Mouse (Mus musculus) liver, adult 2 months (tissue): ENCODE measurements around the gene Prcd. TPM values are rescaled to one million over a fixed set of nuclear protein-coding genes. Genes with fewer than 3 reads are reported as not detected.

Experiments
- DNase-seq: peaks from one replicate; pipeline ENCODE4 v3.0.0-alpha.2; 2011; ENCODE audit warnings: low read depth, low spot score; ENCODE audit errors: extremely low read depth
- H3K27ac ChIP-seq: fragments of 200-500 bp; replicated peaks from 2 replicates; pipeline ENCODE4 v1.5.1; 2012; ENCODE audit warnings: low read depth, mild to moderate bottlenecking, control low read depth, inconsistent platforms, low read length; ENCODE audit not compliant: insufficient read depth
- H3K27me3 ChIP-seq: fragments of 200-500 bp; 2 replicates; pipeline ENCODE4 v1.6.1; 2012; ENCODE audit warnings: mild to moderate bottlenecking, moderate library complexity, low read length, inconsistent platforms; ENCODE audit not compliant: control insufficient read depth, insufficient read depth
- H3K36me3 ChIP-seq: fragments of 200-500 bp; 2 replicates; pipeline ENCODE4 v1.6.1; 2012; ENCODE audit warnings: low read length, inconsistent platforms; ENCODE audit not compliant: control insufficient read depth, insufficient read depth
- H3K4me1 ChIP-seq: fragments of 200-500 bp; 2 replicates; pipeline ENCODE4 v1.6.1; 2011; ENCODE audit warnings: low read length; ENCODE audit not compliant: control insufficient read depth, insufficient read depth
- H3K4me3 ChIP-seq: fragments of 200-500 bp; 2 replicates; pipeline ENCODE4 v1.5.1; 2011; ENCODE audit warnings: low read depth, mild to moderate bottlenecking, control low read depth, low read length, moderate library complexity; ENCODE audit not compliant: insufficient read depth
- H3K79me2 ChIP-seq: fragments of 200-500 bp; 2 replicates; pipeline ENCODE4 v1.6.1; 2012; ENCODE audit warnings: inconsistent platforms, mild to moderate bottlenecking, low read length, moderate library complexity; ENCODE audit not compliant: control insufficient read depth, insufficient read depth
- H3K9ac ChIP-seq: fragments of 200-500 bp; 2 replicates; pipeline ENCODE4 v1.6.1; 2012; ENCODE audit warnings: low read depth, mild to moderate bottlenecking, control low read depth, inconsistent platforms, low read length
- CTCF ChIP-seq: fragments of 200-500 bp; IDR thresholded peaks from 2 replicates; pipeline ENCODE4 v1.5.1; 2011; ENCODE audit warnings: low read depth, low read length, control low read depth
- POLR2A ChIP-seq: fragments of 200-500 bp; IDR thresholded peaks from 2 replicates; pipeline ENCODE4 v1.6.1; 2011; ENCODE audit warnings: low read length, control low read depth; ENCODE audit not compliant: insufficient read depth; ENCODE audit errors: extremely low read depth
- WGBS: fragments of 180-500 bp; shearing (Covaris S2); methylation state at CpG from one replicate; pipeline ENCODE4 v1.1.7; 2018; 5-methylcytosine and 5-hydroxymethylcytosine counted together
- polyA plus RNA-seq: library from polyadenylated mRNA; depleted of rRNA; stranded (reverse); fragments of >200 nt; gene quantifications from 2 replicates; pipeline ENCODE4 v1.2.3, GENCODE M21; 2012
- total RNA-seq: library from RNA; depleted of rRNA; stranded (reverse); fragments of >200 nt; gene quantifications from 2 replicates; pipeline ENCODE4 v1.2.3, GENCODE M21; 2014

The Prcd gene
- total and polyA plus RNA-seq, 2 experiments, result not detected

GRCm38 (mm10) chr11:116697521-116697920, 44.2 kb downstream of the Prcd start:
- H3K27me3 ChIP-seq, result peaks cover 8% of the 10 kb centered on the region
- 66% methylated on average over 9 of the region's 9 CpGs for WGBS
- no peaks in the 10 kb centered on the region for H3K36me3 ChIP-seq

GRCm38 (mm10) chr11:116701377-116701841, 48.1 kb downstream of the Prcd start:
- no peak overlapping the region for H3K9ac ChIP-seq
- DNase-seq, result no peak
- no peak for TF ChIP-seq POLR2A
- TF ChIP-seq CTCF, result no peak
- WGBS, result 77% methylated on average over 5 of the region's 5 CpGs
- H3K36me3 ChIP-seq, result no peaks in the 10 kb centered on the region
- H3K4me1 ChIP-seq, result no peaks in the 10 kb centered on the region
- H3K79me2 ChIP-seq, result no peaks in the 10 kb centered on the region
- H3K4me3 ChIP-seq, result no peak overlapping the region
- H3K27me3 ChIP-seq, result no peaks in the 10 kb centered on the region
- no peak overlapping the region for H3K27ac ChIP-seq

More at GRCm38 (mm10) chr11:116697521-116697920, 44.2 kb downstream of the Prcd start:
- H3K4me3 ChIP-seq, result no peak overlapping the region
- H3K79me2 ChIP-seq, result no peaks in the 10 kb centered on the region
- no peak overlapping the region for H3K27ac ChIP-seq
- no peaks in the 10 kb centered on the region for H3K4me1 ChIP-seq
- DNase-seq, result no peak
- no peak overlapping the region for H3K9ac ChIP-seq
- TF ChIP-seq CTCF (no peak), POLR2A (no peak)

- Histone ChIP-seq H3K9ac (no peak overlapping the region), H3K27ac (no peak overlapping the region), H3K27me3 (no peaks in the 10 kb centered on the region), H3K79me2 (no peaks in the 10 kb centered on the region), H3K4me3 (no peak overlapping the region), H3K36me3 (no peaks in the 10 kb centered on the region), H3K4me1 (no peaks in the 10 kb centered on the region)
- TF ChIP-seq CTCF (no peak), POLR2A (no peak)
- DNase-seq, result no peak
- 90% methylated on average over 8 of the region's 8 CpGs for WGBS
Measured at GRCm38 (mm10) chr11:116704336-116705035, 51.2 kb downstream of the Prcd start.

GRCm38 (mm10) chr11:116705204-116705608, 51.9 kb downstream of the Prcd start:
- Histone ChIP-seq H3K27me3 (no peaks in the 10 kb centered on the region), H3K4me3 (no peak overlapping the region), H3K9ac (no peak overlapping the region), H3K27ac (no peak overlapping the region), H3K36me3 (no peaks in the 10 kb centered on the region), H3K79me2 (no peaks in the 10 kb centered on the region), H3K4me1 (no peaks in the 10 kb centered on the region)
- no peak for TF ChIP-seq CTCF
- no peak for TF ChIP-seq POLR2A
- DNase-seq, result no peak
- 79% methylated on average over 10 of the region's 10 CpGs for WGBS

GRCm38 (mm10) chr11:116706363-116706762, 53.0 kb downstream of the Prcd start:
- Histone ChIP-seq H3K4me1 (no peaks in the 10 kb centered on the region), H3K79me2 (no peaks in the 10 kb centered on the region), H3K27me3 (no peaks in the 10 kb centered on the region), H3K9ac (no peak overlapping the region), H3K27ac (no peak overlapping the region), H3K36me3 (no peaks in the 10 kb centered on the region), H3K4me3 (no peak overlapping the region)
- no peak for TF ChIP-seq CTCF
- 63% methylated on average over 7 of the region's 7 CpGs for WGBS
- no peak for DNase-seq

- no peak for DNase-seq
- no peaks in the 10 kb centered on the region for H3K4me1 ChIP-seq
- no peaks in the 10 kb centered on the region for H3K79me2 ChIP-seq
- H3K9ac ChIP-seq, result no peak overlapping the region
- no peak overlapping the region for H3K27ac ChIP-seq
- H3K4me3 ChIP-seq, result no peak overlapping the region
- no peaks in the 10 kb centered on the region for H3K36me3 ChIP-seq
- TF ChIP-seq CTCF, result no peak
- TF ChIP-seq POLR2A, result no peak
- no peaks in the 10 kb centered on the region for H3K27me3 ChIP-seq
- WGBS, result 77% methylated on average over 10 of the region's 10 CpGs
Measured at GRCm38 (mm10) chr11:116710171-116710570, 56.8 kb downstream of the Prcd start.
